Mouse (Mus musculus): ENCODE data around the gene Adamts5.

Adamts5 gene

DNA sequence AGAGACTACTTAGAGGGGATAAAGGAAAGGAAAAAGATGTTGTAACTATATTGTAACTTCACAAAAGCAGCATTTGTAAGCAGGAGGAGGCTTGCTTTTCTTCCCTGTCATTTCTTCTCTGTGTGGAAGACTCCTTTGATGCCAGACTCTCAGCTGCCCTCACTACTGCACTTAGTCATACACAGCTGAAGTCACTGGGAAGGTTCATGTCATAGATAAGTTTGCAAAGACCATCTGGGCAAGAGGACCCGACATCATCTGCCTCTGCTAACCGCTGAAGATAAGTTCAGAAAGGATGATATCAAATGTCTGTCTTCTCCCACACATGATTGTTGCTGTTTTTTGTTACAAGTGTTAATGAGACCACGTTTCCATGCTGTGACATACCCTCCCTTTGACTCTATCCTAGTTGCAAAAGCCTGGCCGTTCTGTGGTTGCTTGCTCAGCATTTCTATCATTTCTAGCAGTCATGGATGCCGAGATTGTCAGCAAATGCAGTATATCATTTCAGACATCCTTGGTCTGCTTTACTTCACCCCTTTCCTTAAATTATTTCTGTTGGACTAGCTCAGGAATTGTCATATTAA, 79.2 kb downstream of the Adamts5 start:
- no peak for DNase-seq (ENCODE audit: low read depth in 2 of 2, low spot score in 2 of 2)

DNA sequence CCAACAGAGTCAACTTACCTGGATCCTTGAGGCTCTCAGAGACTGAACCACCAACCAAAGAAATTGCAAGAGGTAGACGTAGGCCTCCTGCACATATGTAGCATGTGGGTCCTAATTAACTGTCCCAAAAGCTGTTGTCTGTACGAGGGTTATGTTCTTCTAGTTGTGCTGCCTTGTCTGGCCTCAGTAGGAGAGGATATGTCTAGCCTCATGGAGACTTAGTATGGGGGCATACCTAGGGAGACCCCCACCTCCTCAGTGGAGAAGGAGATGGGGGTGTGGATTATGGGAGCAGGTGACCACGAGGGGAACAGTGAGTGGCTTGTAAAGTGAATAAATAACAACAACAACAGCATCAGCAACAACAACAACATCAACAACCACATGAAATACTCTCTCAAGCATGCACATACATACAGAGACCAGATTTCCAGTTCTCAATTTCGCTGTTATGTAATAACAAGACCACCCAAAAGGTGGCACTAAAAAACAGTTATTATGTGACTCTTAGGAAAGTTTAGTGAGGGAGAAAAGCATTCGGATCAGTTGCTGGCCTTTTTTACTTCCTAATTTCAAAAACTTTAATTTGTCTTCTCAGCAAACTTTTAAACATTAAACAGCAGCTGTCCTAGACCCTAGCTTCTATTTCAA, 81.7 kb downstream of the Adamts5 start:
- no peak for DNase-seq (ENCODE audit: low read depth in 2 of 2, low spot score in 2 of 2)

- no peak for DNase-seq (ENCODE audit: low read depth in 2 of 2, low spot score in 2 of 2)
Observed at GRCm38 (mm10) chr16:85814116-85814515, 87.5 kb downstream of the Adamts5 start.

DNA sequence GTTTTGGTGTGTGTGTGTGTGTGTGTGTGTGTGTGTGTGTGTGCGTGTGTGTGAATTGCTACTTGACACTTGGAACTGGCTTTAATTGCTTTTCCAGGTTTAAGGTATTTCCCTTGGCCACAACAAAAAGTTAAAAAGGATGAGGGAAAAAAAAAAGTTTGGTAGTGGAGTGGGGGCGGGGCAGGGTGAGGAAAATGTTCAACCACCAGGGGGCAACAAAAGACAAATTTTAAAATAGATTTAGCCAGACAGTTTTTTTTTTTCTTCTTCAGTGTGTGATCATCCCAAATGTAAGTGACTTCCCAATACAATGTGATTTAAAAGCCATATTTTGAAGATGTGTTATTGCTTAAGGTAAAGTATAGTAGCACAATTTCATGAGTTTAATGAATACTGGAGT, 94.0 kb downstream of the Adamts5 start:
- DNase-seq (ENCODE audit: low read depth in 2 of 2, low spot score in 2 of 2) = no peak

- no peak for DNase-seq (ENCODE audit: low read depth in 2 of 2, low spot score in 2 of 2)
Observed at GRCm38 (mm10) chr16:85807072-85807471, 94.6 kb downstream of the Adamts5 start.
